Mouse (Mus musculus): ENCODE results near the gene Zbtb21.
A peak's percentile ranks its signal among the peaks of the same experiment; 100 is the strongest.
"Not testable (repeated sequence)": the region's sequence is repeated elsewhere in the genome, so short reads cannot be mapped to it uniquely, and the experiment has no call there.

The Zbtb21 gene

GRCm38 (mm10) chr16:97962151-97962948 lies at the start of gene Zbtb21, which contains the start of gene C2cd2:
TSS of gene Zbtb21 (minus strand) at chr16:97962622.
TSS of gene C2cd2 (minus strand) at chr16:97962598.
- DNase-seq (ENCODE audit: low spot score) = peak; percentile 93

- DNase-seq (ENCODE audit: low spot score) = not testable (repeated sequence)
Observed at GRCm38 (mm10) chr16:97997383-97997731, 34.9 kb upstream of the Zbtb21 start.

DNA sequence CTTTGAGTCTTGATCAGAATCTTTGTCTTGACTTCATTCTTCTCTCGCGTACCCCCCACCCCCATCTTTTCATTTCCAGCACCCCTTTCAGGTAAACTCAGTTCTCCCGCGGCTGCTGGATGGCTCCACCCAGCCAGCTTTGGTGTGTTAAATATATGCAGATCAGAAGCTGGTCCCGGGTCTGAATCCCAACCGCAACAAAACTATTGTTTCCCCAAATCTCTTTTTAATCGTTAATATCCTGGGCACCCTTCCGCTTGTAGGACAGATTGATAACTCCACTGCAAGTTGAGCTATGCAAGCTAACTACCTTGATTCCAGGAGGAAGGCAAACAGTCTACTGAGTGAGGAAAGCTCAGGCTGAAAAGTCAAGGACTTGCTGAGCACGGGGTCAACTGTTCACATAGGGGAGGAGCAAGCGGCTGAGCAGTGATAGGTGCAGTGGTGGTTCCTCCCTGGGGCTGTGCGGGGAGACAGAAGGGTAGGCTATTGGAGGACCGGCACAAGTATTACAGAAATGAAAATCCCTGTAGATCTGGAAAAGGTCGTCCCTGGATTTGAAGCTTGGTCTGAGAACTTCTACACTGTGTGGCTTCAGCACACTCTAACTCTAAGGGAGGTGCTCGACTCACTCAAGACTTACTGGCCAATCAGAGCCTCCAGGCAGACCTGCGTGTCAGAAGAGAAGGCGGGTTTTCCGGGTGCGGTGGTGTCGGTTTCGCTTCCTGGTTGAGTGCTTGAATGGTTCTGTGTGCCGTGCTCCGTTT lies 34.4 kb upstream of the Zbtb21 start, which contains the start of gene B230307C23Rik:
TSS of gene B230307C23Rik (plus strand) at position 700 of the 767 bp plus-strand sequence.
- peak; percentile 77 for DNase-seq (ENCODE audit: low spot score)

DNA sequence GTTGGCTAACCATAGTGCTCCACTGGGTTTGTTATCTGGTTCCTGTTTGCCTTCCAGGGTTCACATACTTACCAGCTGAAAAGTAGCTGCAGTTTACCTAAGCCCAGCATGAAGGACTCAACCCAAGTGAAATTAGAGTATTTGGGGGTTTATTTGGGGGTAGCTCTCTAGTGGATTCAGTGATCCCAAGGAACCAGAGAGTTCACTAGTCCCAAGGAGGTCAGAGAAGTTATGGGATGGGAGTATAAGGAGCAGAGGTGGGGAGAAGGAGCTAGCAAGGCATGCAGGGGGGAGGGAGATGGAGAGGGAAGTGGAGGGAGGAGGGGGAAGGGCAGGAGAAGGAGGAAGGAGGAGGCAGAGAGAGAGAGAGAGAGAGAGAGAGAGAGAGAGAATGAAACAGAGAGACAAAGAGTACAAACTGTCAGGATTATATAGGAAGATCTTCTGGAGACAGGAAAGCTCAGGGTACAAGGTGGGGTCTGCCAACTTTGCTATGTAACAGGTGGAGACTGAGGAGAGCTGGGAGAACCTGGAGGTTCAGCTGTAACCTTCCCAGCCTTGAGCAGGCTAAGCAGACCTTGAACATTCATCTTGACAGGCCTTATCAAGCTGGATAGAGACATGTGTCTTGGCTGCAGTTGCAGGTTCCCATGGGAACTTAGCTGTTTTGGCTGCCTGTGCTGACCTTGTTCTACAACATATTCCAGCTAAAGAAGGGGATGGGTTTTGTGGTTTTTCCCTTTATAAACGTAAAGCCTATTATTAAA lies 33.6 kb upstream of the Zbtb21 start:
- DNase-seq (ENCODE audit: low spot score) = peak; percentile 15

DNA sequence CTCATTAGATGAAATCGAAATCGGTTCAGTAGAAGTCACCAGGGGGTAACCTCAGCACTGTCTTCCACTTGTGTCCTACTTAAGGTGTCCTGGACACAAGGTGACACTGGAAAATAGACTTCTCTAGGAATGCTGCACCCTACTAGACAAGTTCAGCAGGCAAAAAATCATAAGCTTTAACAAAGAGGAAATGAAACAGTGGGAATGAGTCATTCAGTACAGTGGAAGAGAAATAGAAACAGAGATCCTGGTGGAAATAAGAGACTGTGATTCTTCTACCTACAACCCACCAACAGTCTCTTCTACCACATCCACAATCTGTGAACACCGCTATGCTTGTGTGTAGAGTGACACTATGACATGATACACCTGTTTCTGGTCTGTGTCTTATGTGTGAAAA lies 30.1 kb upstream of the Zbtb21 start:
- DNase-seq (ENCODE audit: low spot score) = not testable (repeated sequence)

GRCm38 (mm10) chr16:97991517-97991916 lies 29.1 kb upstream of the Zbtb21 start:
- no peak for DNase-seq (ENCODE audit: low spot score)

DNA sequence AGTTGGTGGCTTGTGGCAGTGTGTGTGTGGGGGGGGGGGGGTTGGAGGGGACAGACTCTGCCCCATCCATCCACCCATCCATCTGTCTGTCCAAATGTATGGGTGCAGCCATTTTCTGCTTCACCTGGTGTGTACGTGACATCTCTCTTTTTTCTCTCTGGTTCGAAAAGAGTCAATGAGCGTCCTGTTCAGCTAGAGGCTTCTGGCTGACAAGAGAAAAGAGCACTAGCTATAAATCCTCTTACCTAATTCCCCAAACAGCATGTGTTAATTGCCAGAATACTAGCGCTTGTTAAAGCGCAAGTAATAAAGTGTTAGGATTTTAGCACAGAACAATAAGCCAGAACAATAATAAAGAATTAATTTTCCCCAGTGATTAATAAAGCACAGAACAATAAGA lies 22.2 kb upstream of the Zbtb21 start:
- no peak for DNase-seq (ENCODE audit: low spot score)

GRCm38 (mm10) chr16:97981362-97981761 lies 18.9 kb upstream of the Zbtb21 start:
- DNase-seq (ENCODE audit: low spot score) = no peak

DNA sequence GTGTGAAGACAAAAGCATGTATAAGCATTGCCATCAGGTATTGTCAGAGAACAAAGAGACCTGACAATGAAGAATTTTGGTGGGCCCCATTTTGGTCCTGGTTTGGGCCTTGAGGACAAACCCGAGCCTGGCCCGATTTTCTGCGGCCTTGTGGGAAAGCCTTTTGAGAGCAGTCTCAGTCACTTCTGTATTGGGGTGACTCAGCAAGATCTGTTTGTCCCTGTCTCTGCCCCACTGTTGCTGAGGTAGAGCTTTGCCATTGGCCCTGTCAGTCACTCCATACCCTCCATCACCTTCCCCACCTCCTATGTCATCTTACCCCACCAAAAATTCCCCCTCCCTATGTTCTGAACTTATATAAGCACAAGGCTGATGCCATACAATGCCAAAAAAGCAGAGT lies 15.3 kb upstream of the Zbtb21 start:
- DNase-seq (ENCODE audit: low spot score) = no peak

DNA sequence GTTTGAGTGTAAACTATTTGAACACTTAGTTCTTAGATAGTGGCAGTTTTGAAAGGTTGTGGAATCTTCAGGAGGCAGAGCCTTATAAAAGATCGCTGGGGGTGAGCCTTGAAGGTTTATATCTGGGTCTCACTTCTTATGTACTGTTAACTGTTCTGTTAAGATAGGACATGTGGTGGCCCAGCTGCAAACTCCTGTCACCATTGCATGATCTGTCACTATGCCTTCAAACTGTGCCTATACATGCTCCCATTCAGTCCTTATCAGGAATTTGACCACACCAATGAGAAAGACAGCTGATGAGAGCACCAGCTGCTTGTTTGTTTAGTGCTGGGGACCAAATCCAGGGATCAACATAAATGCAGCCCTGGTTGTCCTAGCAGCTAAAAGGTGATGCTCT lies 14.9 kb upstream of the Zbtb21 start:
- DNase-seq (ENCODE audit: low spot score) = no peak

DNA sequence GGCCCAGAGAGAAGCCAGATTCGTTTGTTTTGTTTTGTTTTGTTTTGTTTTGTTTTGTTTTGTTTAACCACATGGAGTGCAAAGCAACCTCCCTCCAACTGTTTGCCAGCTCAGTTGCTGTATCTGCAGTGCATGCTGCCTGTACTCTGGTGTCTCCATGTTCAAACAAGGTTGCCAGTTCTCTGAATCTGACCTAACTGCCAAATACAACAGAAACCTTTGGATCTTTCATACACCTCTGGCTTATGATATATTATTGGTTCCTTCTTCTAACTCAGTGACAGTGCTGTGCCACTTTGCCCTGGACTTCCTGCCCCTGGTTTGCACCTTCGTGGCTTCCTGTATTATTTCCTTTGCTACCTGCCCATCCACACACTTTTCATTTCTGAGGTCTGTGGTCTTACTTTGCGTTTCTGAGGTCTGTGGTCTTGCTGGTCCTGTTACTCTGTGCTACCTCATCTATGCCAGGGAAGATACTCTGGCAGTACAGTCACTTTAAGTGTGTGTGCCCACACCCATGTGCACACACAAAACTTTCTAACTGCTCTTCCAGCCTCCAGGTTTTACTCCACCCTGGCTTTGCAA lies 1.6 kb upstream of the Zbtb21 start:
- no peak for DNase-seq (ENCODE audit: low spot score)

DNA sequence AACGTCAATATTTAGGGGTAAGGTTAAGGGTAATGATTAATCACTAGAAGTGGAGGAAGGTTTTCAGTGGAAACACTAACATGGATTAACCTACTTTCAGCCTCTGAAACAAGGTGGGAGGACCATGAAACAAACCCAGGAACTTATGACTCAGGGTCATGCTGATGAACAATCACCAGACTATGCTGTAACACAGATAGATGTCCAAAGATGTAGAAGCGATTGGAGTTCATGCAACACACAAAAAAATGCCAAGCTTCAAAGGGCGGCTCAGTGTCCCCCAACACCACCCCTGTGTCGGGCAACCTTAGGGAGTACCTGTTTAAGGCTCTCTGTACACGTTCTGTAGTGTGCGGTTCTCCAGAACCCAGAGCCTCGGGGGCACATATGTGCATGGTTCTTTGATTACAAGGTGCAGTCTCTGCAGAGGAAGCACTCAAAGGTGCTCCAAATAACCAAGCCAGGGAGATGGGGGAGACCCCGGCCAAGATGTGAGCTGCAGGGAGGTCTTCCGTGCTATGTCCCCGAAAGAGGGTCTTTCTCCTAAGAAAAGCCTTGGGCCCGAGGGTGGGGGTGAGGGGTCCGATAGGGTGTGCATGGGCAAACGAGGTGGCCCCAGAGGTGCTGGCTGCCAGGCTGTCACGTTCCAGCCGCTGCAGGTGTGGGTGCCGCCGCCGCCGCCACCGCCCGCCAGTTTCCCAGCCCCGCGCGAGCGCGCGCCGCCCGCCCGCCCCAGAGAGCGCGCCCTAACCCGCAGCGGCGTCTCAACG lies 856 bp downstream of the Zbtb21 start:
- DNase-seq (ENCODE audit: low spot score) = no peak

DNA sequence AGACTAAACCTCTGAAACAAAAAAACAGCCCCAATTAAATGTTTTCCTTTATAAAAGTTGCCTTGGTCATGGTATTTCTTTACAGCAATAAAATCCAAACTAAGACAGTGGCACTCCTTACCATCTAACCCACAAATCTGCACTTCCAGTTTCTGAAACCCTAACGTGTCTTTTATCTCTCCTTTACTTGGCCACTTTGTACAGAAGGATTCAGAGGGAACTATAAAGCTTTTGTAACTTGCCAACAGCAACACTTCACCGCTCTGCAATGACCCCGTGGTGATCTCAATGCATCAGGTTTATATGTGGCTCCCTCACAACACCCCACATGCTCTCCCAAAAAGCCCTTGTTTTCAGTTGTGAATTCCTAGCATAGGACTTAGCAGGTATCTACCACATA lies 2.1 kb downstream of the Zbtb21 start:
- DNase-seq (ENCODE audit: low spot score) = no peak

GRCm38 (mm10) chr16:97958401-97958973 lies 3.9 kb downstream of the Zbtb21 start:
- DNase-seq (ENCODE audit: low spot score) = no peak

DNA sequence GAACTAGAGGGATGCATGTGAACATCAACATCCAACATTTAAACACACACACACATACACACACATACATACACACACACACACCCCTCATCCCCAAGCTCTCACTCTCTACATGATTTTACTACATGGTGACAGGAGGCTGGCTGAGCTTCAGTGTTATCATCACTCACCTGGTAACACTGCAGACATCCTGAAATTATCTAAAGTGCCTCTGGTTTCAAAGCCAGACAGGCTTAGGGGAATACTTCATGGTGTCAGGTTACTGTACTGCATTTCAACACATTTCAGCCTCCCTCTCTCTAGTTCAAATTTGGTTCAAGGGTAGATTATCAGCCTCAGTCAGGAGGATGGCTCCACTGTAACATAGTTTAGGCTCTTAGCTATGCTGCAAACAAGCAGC lies 4.8 kb downstream of the Zbtb21 start:
- no peak for DNase-seq (ENCODE audit: low spot score)

- DNase-seq (ENCODE audit: low spot score) = no peak
Observed at GRCm38 (mm10) chr16:97956011-97956410, 6.4 kb downstream of the Zbtb21 start.

DNA sequence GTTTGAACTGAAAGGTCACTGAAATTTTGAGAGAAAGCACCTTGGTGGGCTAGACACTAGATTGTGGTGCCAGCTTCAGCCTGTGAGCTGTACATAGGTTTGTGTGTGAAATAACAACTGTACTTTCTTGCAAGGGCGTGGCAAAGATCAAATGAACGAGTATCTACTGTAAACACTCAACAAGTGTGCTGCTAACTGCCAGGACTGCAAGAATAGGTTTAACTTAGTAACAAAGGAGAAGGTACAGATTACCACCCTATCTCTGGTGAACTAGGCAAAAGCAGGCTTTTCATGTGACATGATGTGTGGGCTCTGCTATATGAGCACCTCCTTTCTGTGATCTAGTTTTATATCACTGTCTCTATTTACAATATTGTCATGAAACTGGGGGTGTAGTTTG lies 9.1 kb downstream of the Zbtb21 start:
- no peak for DNase-seq (ENCODE audit: low spot score)

GRCm38 (mm10) chr16:97952801-97953200 lies 9.6 kb downstream of the Zbtb21 start:
- no peak for DNase-seq (ENCODE audit: low spot score)

DNA sequence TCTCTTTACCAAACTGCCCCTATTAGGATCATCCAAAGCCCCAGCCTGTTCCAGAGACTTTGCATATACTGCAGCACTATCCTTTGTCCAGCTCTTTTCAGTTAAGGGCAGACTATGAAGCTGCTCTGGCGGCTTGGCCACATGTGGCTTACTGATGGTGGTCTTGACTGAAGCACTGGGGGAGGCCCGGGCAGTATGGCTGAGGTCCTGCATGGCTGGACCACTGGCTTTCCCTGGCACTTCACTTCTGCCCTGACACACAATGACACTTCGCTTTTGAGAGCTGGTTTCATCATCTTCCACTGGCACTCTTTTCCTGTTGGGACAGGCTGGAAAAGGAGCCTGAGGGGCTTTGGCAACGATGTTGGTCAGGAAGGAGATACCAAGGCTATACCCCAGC lies 10.1 kb downstream of the Zbtb21 start:
- DNase-seq (ENCODE audit: low spot score) = no peak

GRCm38 (mm10) chr16:97950061-97950460 lies 12.4 kb downstream of the Zbtb21 start:
- DNase-seq (ENCODE audit: low spot score) = no peak

DNA sequence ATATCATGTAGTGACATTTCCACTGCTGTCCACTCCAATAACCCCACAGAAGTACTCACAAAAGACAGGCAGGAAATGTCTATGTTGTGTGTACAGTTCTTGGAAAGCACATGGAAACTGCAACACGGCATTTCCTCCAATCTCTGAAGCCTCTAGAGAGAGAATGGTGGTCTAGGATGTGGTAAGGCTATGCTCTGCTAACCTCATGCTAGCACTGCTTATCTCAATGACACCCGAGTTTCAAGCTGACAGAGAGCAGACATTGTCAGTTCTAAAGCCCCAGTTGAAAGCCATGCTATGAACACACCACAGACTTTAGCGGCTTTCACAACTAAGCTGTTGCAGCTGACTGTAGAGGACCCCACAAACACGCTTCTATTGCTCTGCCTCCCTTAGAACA lies 13.6 kb downstream of the Zbtb21 start:
- no peak for DNase-seq (ENCODE audit: low spot score)
